Mouse (Mus musculus): ENCODE data around the gene Urb1.
"Not testable (repeated sequence)": the region's sequence is repeated elsewhere in the genome, so short reads cannot be mapped to it uniquely, and the experiment has no call there.

DNA sequence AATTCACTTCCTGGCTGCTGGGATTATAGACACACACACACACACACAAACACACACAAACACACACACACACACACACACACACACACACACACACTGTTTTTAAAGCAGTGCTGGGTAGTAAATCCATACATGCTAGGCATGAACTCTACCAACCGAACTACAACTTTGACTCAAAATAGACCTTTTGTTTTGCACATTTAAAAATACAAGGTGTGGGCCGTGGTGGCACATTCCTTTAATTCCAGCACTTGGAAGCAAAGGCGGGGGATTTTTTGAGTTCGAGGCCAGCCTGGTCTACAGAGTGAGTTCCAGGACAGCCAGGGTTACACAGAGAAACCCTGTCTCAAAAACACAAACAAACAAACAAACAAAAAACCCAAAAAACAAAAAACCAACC, 13.8 kb upstream of the Urb1 start:
- TF ChIP-seq FLI1 (IDR thresholded peaks at IDR 0.05; ENCODE audit: low read length); GATA1 (IDR thresholded peaks at IDR 0.05; ENCODE audit: borderline replicate concordance, low read length): not testable (repeated sequence)

Measured in megakaryocyte, embryonic 14.5 days (primary cell).